Mouse (Mus musculus) small intestine, adult 2 months (tissue): ENCODE measurements around the gene Bud23. TPM values are rescaled to one million over a fixed set of nuclear protein-coding genes. Genes with fewer than 3 reads are reported as not detected.

ENCODE experiments used
- H3K27ac ChIP-seq: fragments of 200-500 bp; 2 replicates; pipeline ENCODE4 v1.5.1; 2012; ENCODE audit warnings: low read depth, low read length, control low read depth, inconsistent platforms; ENCODE audit not compliant: insufficient read depth
- H3K27me3 ChIP-seq: fragments of 200-500 bp; 2 replicates; pipeline ENCODE4 v1.6.1; 2012; ENCODE audit warnings: mild to moderate bottlenecking, moderate library complexity, low read length, inconsistent platforms; ENCODE audit not compliant: control insufficient read depth, insufficient read depth
- H3K36me3 ChIP-seq: fragments of 200-500 bp; 2 replicates; pipeline ENCODE4 v1.6.1; 2012; ENCODE audit warnings: mild to moderate bottlenecking, low read length, control low read depth, inconsistent platforms; ENCODE audit not compliant: control insufficient read depth, insufficient read depth
- H3K4me1 ChIP-seq: fragments of 200-500 bp; 2 replicates; pipeline ENCODE4 v1.6.1; 2012; ENCODE audit warnings: low read length, inconsistent platforms, mixed read lengths; ENCODE audit not compliant: control insufficient read depth, insufficient read depth, insufficient read length
- H3K4me3 ChIP-seq: fragments of 200-500 bp; 2 replicates; pipeline ENCODE4 v1.5.1; 2012; ENCODE audit warnings: low read depth, mild to moderate bottlenecking, control low read depth, inconsistent platforms, low read length, moderate library complexity
- CTCF ChIP-seq: fragments of 200-500 bp; IDR thresholded peaks from 2 replicates; pipeline ENCODE4 v1.5.1; 2012; ENCODE audit warnings: low read depth, mild to moderate bottlenecking, control low read depth, inconsistent platforms, low read length, moderate library complexity, mixed read lengths; ENCODE audit not compliant: insufficient replicate concordance, insufficient read length; ENCODE audit errors: extremely low read depth
- POLR2A ChIP-seq: fragments of 200-500 bp; IDR thresholded peaks from 2 replicates; pipeline ENCODE4 v1.6.1; 2012; ENCODE audit warnings: low read depth, mild to moderate bottlenecking, control low read depth, inconsistent platforms, low read length, moderate library complexity
- WGBS: fragments of 180-500 bp; shearing (Covaris S2); methylation state at CpG from one replicate; pipeline ENCODE4 v1.1.7; 2018; 5-methylcytosine and 5-hydroxymethylcytosine counted together
- polyA plus RNA-seq: library from polyadenylated mRNA; depleted of rRNA; stranded (reverse); fragments of >200 nt; gene quantifications from 2 replicates; pipeline ENCODE4 v1.2.3, GENCODE M21; 2012

Bud23 gene
- polyA plus RNA-seq, 1 experiment: 43.7 TPM

GRCm38 (mm10) chr5:135077564-135078481, 13.1 kb upstream of the Bud23 start, which contains the start of gene Vps37d:
Vps37d (minus strand) TSS chr5:135078266.
- Histone ChIP-seq H3K27ac (no peak within 1 kb of the TSS), H3K4me3 (peak within 1 kb of the TSS; percentile 70), H3K27me3 (no peaks in the 10 kb centered on the region), H3K36me3 (no peaks in the 10 kb centered on the region), H3K4me1 (peaks cover 14% of the 10 kb centered on the region)
- 1% methylated on average over 75 of the region's 83 CpGs for WGBS
- TF ChIP-seq CTCF: peak; percentile 74
- TF ChIP-seq POLR2A: no peak

- no peaks in the 10 kb centered on the region for H3K27me3 ChIP-seq
- 17% methylated on average over 14 of the region's 14 CpGs for WGBS
- peak overlapping the region; percentile 41 for H3K4me3 ChIP-seq
- no peak overlapping the region for H3K27ac ChIP-seq
- no peaks in the 10 kb centered on the region for H3K36me3 ChIP-seq
- peaks cover 14% of the 10 kb centered on the region for H3K4me1 ChIP-seq
- TF ChIP-seq CTCF (no peak), POLR2A (no peak)
These were observed 12.3 kb upstream of the Bud23 start for GRCm38 (mm10) chr5:135076931-135077505.

GRCm38 (mm10) chr5:135076368-135076767, 11.6 kb upstream of the Bud23 start:
- WGBS: 68% methylated on average over 14 of the region's 14 CpGs
- no peaks in the 10 kb centered on the region for H3K36me3 ChIP-seq
- no peak overlapping the region for H3K4me3 ChIP-seq
- H3K27ac ChIP-seq: no peak overlapping the region
- peaks cover 14% of the 10 kb centered on the region for H3K4me1 ChIP-seq
- no peaks in the 10 kb centered on the region for H3K27me3 ChIP-seq
- no peak for TF ChIP-seq CTCF
- TF ChIP-seq POLR2A: no peak

GRCm38 (mm10) chr5:135075655-135076054, 10.9 kb upstream of the Bud23 start:
- Histone ChIP-seq H3K4me1 (peaks cover 13% of the 10 kb centered on the region), H3K4me3 (no peak overlapping the region), H3K36me3 (no peaks in the 10 kb centered on the region), H3K27me3 (no peaks in the 10 kb centered on the region), H3K27ac (no peak overlapping the region)
- TF ChIP-seq CTCF (no peak), POLR2A (no peak)
- 65% methylated on average over 4 of the region's 4 CpGs for WGBS

GRCm38 (mm10) chr5:135073349-135074150, 8.8 kb upstream of the Bud23 start:
- no peaks in the 10 kb centered on the region for H3K27me3 ChIP-seq
- H3K36me3 ChIP-seq: no peaks in the 10 kb centered on the region
- H3K27ac ChIP-seq: no peak overlapping the region
- peaks cover 11% of the 10 kb centered on the region for H3K4me1 ChIP-seq
- H3K4me3 ChIP-seq: no peak overlapping the region
- WGBS: 69% methylated on average over 26 of the region's 26 CpGs
- TF ChIP-seq CTCF (no peak), POLR2A (no peak)

GRCm38 (mm10) chr5:135072720-135073119, 8.0 kb upstream of the Bud23 start:
- Histone ChIP-seq H3K36me3 (peaks cover under 1% of the 10 kb centered on the region; the same call in 1 of the 2 replicates), H3K27ac (no peak overlapping the region), H3K4me3 (no peak overlapping the region), H3K27me3 (no peaks in the 10 kb centered on the region), H3K4me1 (peaks cover 9% of the 10 kb centered on the region)
- TF ChIP-seq CTCF (no peak), POLR2A (no peak)
- 82% methylated on average over 6 of the region's 6 CpGs for WGBS

- no peak overlapping the region for H3K27ac ChIP-seq
- no peaks in the 10 kb centered on the region for H3K27me3 ChIP-seq
- no peak overlapping the region for H3K4me3 ChIP-seq
- 96% methylated on average over 2 of the region's 2 CpGs for WGBS
- peaks cover 2% of the 10 kb centered on the region; the same call in 1 of the 2 replicates for H3K36me3 ChIP-seq
- no peak for TF ChIP-seq CTCF
- TF ChIP-seq POLR2A: no peak
- peaks cover 6% of the 10 kb centered on the region for H3K4me1 ChIP-seq
These were observed 7.3 kb upstream of the Bud23 start for GRCm38 (mm10) chr5:135072061-135072460.
